Mouse (Mus musculus) heart, embryonic 11.5 days (tissue): ENCODE measurements around the gene Oas2. TPM values are rescaled to one million over a fixed set of nuclear protein-coding genes. Genes with fewer than 3 reads are reported as not detected.

Experiments
- ATAC-seq: fragments of 200-750 bp; cut with Nextera tagmentation; replicated peaks from 2 replicates; pipeline ENCODE4 v1.8.0; 2017; ENCODE audit warnings: moderate library complexity; ENCODE audit not compliant: insufficient number of reproducible peaks, low FRiP score, low TSS enrichment
- H3K27ac ChIP-seq: fragments of 300-500 bp; sonication (generic); 2 replicates; pipeline ENCODE4 v1.5.1; 2014; ENCODE audit warnings: mild to moderate bottlenecking, low read depth, low read length
- H3K27me3 ChIP-seq: fragments of 300-500 bp; sonication (generic); 2 replicates; pipeline ENCODE4 v1.6.1; 2014; ENCODE audit warnings: mild to moderate bottlenecking, low read length, mixed read lengths; ENCODE audit not compliant: control insufficient read depth, insufficient read depth
- H3K36me3 ChIP-seq: fragments of 300-500 bp; sonication (generic); 2 replicates; pipeline ENCODE4 v1.6.1; 2014; ENCODE audit warnings: mild to moderate bottlenecking, low read length, moderate library complexity, mixed read lengths; ENCODE audit not compliant: control insufficient read depth, insufficient read depth
- H3K4me1 ChIP-seq: fragments of 300-500 bp; sonication (generic); 2 replicates; pipeline ENCODE4 v1.6.1; 2014; ENCODE audit warnings: low read length; ENCODE audit not compliant: control insufficient read depth, insufficient read depth
- H3K4me2 ChIP-seq: fragments of 300-500 bp; sonication (generic); 2 replicates; pipeline ENCODE4 v1.6.1; 2014; ENCODE audit warnings: mild to moderate bottlenecking, moderate library complexity
- H3K4me3 ChIP-seq: fragments of 300-500 bp; sonication (generic); 2 replicates; pipeline ENCODE4 v1.5.1; 2014; ENCODE audit warnings: low read depth, low read length
- H3K9ac ChIP-seq: fragments of 300-500 bp; sonication (generic); 2 replicates; pipeline ENCODE4 v1.6.1; 2014; ENCODE audit warnings: mild to moderate bottlenecking, low read depth, low read length, moderate library complexity
- H3K9me3 ChIP-seq: fragments of 300-500 bp; sonication (generic); replicated peaks from 2 replicates; pipeline ENCODE4 v1.6.1; 2016; ENCODE audit warnings: low read length; ENCODE audit not compliant: control insufficient read depth
- WGBS: fragments of 180-500 bp; shearing (Covaris S2); extraction: QIAGEN DNeasy Blood & Tissue Kit; methylation state at CpG from one replicate; pipeline ENCODE4 v1.1.7; 2014; ENCODE audit not compliant: insufficient replicate concordance; 5-methylcytosine and 5-hydroxymethylcytosine counted together
- polyA plus RNA-seq: library from polyadenylated mRNA; unstranded; fragments of >200 nt; fragmentation: Nextera tagmentation; extraction: Ambion mirVana; gene quantifications from 2 replicates; pipeline ENCODE4 v1.2.1, GENCODE M21; 2014

The Oas2 gene
- polyA plus RNA-seq, 1 experiment from 2014 or later: 0.13 TPM

DNA sequence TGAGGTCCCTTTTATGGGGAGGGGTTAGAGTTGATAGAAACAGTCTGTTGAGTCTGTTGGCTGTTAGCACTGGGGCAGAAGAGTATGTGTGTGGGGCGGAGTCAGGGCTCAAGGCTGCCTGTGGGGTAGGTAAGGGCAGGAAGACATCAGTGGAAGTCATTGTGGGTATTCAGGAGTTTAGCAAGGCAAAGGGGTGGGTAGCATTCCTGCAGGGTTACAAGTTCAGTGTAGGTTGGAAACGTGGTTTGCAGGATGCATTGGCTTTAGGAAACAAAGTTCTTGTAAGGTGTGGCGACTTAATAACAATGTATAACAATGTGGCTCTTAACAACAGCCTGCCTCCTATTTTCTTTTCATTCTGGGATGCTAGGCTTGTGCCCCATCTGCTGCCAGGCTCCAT, 1.6 kb upstream of the Oas2 start:
- no peak overlapping the region for H3K4me3 ChIP-seq
- H3K9ac ChIP-seq: no peak overlapping the region
- no peaks in the 10 kb centered on the region for H3K36me3 ChIP-seq
- no peak overlapping the region for H3K4me2 ChIP-seq
- 69% methylated on average over 3 of the region's 3 CpGs for WGBS
- H3K9me3 ChIP-seq: no peaks in the 10 kb centered on the region
- ATAC-seq: no peak
- no peak overlapping the region for H3K27ac ChIP-seq
- H3K27me3 ChIP-seq: no peaks in the 10 kb centered on the region; the same call in 1 of the 2 replicates
- H3K4me1 ChIP-seq: no peaks in the 10 kb centered on the region

DNA sequence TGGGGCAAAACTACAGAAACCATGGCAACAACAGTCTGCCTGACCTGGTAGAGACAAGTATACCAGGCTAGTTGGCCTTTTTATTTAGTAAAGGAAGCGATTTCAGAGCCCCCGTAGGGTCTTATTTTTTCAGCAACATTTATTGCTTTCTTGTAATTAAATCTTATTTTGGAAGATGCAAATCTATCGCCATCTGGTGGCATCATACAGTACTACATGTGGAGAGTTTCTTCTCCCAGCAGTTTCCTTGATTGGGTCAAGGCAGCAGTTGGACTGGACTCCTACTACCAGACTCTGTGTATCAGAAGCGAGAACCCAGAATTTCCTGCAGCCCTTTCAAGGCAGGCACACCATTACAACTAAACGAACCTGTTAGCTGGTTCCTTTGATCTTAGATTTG, 3.2 kb downstream of the Oas2 start:
- Histone ChIP-seq H3K4me3 (no peak overlapping the region), H3K4me1 (no peaks in the 10 kb centered on the region), H3K9me3 (no peaks in the 10 kb centered on the region), H3K27ac (no peak overlapping the region), H3K36me3 (no peaks in the 10 kb centered on the region), H3K4me2 (no peak overlapping the region), H3K9ac (no peak overlapping the region), H3K27me3 (peaks cover 5% of the 10 kb centered on the region; the same call in 1 of the 2 replicates)
- WGBS: 8% methylated on average over 5 of the region's 5 CpGs
- ATAC-seq: no peak

GRCm38 (mm10) chr5:120742125-120742524, 7.5 kb downstream of the Oas2 start:
- Histone ChIP-seq H3K9me3 (no peaks in the 10 kb centered on the region), H3K36me3 (no peaks in the 10 kb centered on the region), H3K27ac (no peak overlapping the region), H3K4me3 (no peak overlapping the region), H3K4me1 (no peaks in the 10 kb centered on the region), H3K27me3 (peaks cover 5% of the 10 kb centered on the region; the same call in 1 of the 2 replicates), H3K9ac (no peak overlapping the region), H3K4me2 (no peak overlapping the region)
- 28% methylated on average over 4 of the region's 4 CpGs for WGBS
- no peak for ATAC-seq

GRCm38 (mm10) chr5:120734380-120734990, 15.2 kb downstream of the Oas2 start:
- no peaks in the 10 kb centered on the region for H3K4me1 ChIP-seq
- H3K27ac ChIP-seq: no peak overlapping the region
- H3K27me3 ChIP-seq: peaks cover 4% of the 10 kb centered on the region; the same call in 1 of the 2 replicates
- H3K36me3 ChIP-seq: no peaks in the 10 kb centered on the region
- H3K9me3 ChIP-seq: no peaks in the 10 kb centered on the region
- no peak for ATAC-seq
- H3K4me2 ChIP-seq: no peak overlapping the region
- no peak overlapping the region for H3K9ac ChIP-seq
- H3K4me3 ChIP-seq: no peak overlapping the region
- 62% methylated on average over 14 of the region's 14 CpGs for WGBS

GRCm38 (mm10) chr5:120733696-120734095, 16.0 kb downstream of the Oas2 start:
- ATAC-seq: no peak
- Histone ChIP-seq H3K4me1 (no peaks in the 10 kb centered on the region), H3K36me3 (no peaks in the 10 kb centered on the region), H3K27me3 (peaks cover 4% of the 10 kb centered on the region; the same call in 1 of the 2 replicates), H3K27ac (no peak overlapping the region), H3K4me3 (no peak overlapping the region), H3K9ac (no peak overlapping the region), H3K9me3 (no peaks in the 10 kb centered on the region), H3K4me2 (no peak overlapping the region)
- 84% methylated on average over 3 of the region's 3 CpGs for WGBS

- Histone ChIP-seq H3K36me3 (no peaks in the 10 kb centered on the region), H3K9ac (no peak overlapping the region), H3K4me3 (no peak overlapping the region), H3K9me3 (no peaks in the 10 kb centered on the region), H3K27me3 (peaks cover 4% of the 10 kb centered on the region; the same call in 1 of the 2 replicates), H3K4me1 (no peaks in the 10 kb centered on the region), H3K27ac (no peak overlapping the region), H3K4me2 (no peak overlapping the region)
- 43% methylated on average over 1 of the region's 1 CpGs for WGBS
- no peak for ATAC-seq
Observed at GRCm38 (mm10) chr5:120732740-120733139, 16.9 kb downstream of the Oas2 start.

DNA sequence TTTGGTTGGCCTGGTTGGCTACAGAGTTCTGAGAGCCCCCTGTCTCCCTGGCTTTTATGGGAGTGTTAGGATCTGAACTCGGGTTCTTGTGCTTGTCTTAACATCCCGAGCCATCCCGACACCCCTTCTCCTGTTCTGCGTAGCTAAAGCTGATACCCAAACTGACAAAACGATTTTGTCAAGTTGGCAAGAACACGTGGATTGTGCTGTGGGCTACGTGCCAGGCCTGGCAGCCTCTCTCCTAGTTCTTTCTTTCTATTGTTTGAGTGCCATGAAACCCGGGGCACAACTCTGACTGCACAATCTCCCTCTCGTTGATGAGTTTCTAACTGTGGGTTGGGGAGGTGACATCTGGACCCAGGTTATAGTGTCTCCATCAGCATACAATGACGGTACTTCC, 20.3 kb downstream of the Oas2 start:
- H3K27ac ChIP-seq: no peak overlapping the region
- no peak overlapping the region for H3K4me3 ChIP-seq
- H3K4me1 ChIP-seq: no peaks in the 10 kb centered on the region
- no peak for ATAC-seq
- no peaks in the 10 kb centered on the region for H3K36me3 ChIP-seq
- peaks cover 4% of the 10 kb centered on the region; the same call in 1 of the 2 replicates for H3K27me3 ChIP-seq
- H3K9me3 ChIP-seq: no peaks in the 10 kb centered on the region
- H3K9ac ChIP-seq: no peak overlapping the region
- no peak overlapping the region for H3K4me2 ChIP-seq
- WGBS: 76% methylated on average over 10 of the region's 10 CpGs

DNA sequence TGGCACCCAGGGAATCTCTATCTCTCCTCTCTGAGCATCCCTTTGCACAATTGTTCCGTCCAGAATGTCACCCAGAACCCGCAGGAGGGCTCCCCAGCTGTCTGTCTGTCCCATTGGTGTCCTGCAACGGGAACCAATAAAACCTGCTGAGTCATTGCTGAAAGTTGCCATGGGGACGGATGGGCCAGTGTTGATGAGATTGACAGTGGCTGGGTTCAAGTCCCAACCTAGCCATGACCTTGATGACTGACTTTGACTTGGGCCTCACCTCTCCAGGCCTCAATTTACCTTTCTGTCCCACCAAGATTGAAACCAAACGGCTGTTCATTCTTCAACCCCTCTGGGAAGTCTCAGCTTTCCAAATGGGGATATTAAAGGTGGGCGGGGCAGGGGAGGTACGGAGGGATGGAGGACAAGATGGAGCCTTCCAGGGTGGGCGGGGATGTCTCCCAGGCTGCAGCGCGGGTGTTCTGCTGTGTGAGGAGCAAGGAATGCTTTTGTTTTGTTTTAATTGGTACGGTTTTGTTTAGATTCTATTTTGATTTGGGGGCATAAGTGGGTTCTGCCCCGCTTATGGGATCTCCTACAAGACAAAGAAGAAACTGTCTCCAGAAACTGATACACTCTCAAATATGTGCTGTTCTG, 23.7 kb downstream of the Oas2 start:
- Histone ChIP-seq H3K36me3 (no peaks in the 10 kb centered on the region), H3K9ac (no peak overlapping the region), H3K27ac (no peak overlapping the region), H3K4me1 (no peaks in the 10 kb centered on the region), H3K9me3 (no peaks in the 10 kb centered on the region), H3K4me3 (no peak overlapping the region), H3K4me2 (no peak overlapping the region), H3K27me3 (no peaks in the 10 kb centered on the region; the same call in 1 of the 2 replicates)
- ATAC-seq: no peak
- WGBS: 54% methylated on average over 12 of the region's 12 CpGs

DNA sequence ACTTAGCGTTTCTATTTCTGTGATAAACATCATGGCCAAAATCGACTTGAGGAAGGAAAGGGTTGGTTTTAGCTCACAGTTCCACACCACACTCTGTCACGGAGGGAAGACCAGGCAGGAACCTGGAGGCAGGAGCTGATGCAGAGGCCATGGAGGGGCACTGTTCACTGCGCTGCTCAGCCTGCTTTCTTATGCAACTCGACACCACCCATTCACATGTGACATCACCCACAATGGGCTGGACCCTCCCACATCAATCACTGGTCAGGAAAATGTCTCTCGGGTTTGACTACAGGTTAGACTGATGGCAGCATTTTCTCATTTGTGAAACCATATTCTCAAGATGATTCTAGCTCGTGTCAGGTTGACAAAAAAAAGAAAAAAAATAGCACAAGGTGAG, 28.6 kb downstream of the Oas2 start:
- 52% methylated on average over 7 of the region's 7 CpGs for WGBS
- Histone ChIP-seq H3K27ac (no peak overlapping the region), H3K4me1 (no peaks in the 10 kb centered on the region), H3K36me3 (no peaks in the 10 kb centered on the region), H3K9me3 (no peaks in the 10 kb centered on the region), H3K4me3 (no peak overlapping the region), H3K4me2 (no peak overlapping the region), H3K27me3 (no peaks in the 10 kb centered on the region), H3K9ac (no peak overlapping the region)
- ATAC-seq: no peak
